Mouse (Mus musculus) brain, embryonic 14.5 days (tissue): ENCODE measurements around the gene Npat.

Experiments
- CTCF ChIP-seq: fragments of 200-500 bp; IDR thresholded peaks from 2 replicates; pipeline ENCODE4 v1.5.1; 2012; ENCODE audit warnings: inconsistent platforms, mild to moderate bottlenecking, moderate library complexity, borderline replicate concordance; ENCODE audit not compliant: insufficient read depth, insufficient read length; ENCODE audit errors: extremely low read depth
- POLR2A ChIP-seq: fragments of 200-500 bp; IDR thresholded peaks from 2 replicates; pipeline ENCODE4 v1.6.1; 2012; ENCODE audit warnings: mild to moderate bottlenecking, inconsistent platforms, borderline replicate concordance; ENCODE audit not compliant: poor library complexity, insufficient read depth, insufficient read length, severe bottlenecking; ENCODE audit errors: extremely low read depth

DNA sequence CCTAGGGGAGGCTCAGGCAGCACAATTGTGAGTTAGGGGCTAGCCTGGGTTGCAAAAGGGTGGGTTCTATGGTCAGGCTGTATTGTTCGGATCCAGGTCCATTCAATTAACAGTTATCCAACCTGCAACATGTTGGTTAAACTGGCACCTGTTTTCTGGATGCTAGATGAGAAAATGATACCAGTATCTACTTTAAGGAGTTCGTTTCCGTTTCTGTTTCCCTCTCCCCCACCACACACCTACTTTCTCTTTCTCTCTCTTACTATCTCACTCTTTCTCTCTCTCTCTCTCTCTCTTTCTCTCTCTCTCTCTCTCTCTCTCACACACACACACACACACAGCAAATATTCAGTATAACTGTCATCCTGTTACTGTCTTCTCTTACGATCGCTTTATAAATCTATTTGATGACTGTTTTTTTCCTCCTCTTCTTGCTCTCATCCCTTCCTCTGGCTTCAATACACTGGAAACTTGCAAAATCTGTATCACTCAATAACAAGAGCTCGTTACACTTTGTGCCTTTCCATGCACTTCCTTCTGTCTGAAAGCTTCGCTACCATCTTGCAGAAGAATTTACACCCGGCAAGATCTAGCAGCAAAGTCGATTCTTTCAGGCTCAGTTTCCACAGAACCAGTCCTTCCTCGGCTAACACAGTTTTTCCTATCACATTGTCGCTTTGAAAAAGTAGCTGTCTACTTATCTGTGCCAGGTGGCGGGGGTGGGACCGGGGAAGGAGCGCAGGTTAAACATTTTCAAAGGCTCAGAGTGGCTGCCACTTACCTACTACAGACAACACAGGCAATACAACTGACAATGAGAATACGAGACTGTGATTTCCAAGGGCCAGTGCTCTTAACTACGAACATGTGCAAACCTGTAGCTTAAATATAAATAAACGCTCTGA, 1.2 kb upstream of the Npat start:
- TF ChIP-seq CTCF (no peak), POLR2A (no peak)
